Mouse (Mus musculus): ENCODE measurements around the gene Map2k4.
A peak's percentile ranks its signal among the peaks of the same experiment; 100 is the strongest.

The Map2k4 gene

DNA sequence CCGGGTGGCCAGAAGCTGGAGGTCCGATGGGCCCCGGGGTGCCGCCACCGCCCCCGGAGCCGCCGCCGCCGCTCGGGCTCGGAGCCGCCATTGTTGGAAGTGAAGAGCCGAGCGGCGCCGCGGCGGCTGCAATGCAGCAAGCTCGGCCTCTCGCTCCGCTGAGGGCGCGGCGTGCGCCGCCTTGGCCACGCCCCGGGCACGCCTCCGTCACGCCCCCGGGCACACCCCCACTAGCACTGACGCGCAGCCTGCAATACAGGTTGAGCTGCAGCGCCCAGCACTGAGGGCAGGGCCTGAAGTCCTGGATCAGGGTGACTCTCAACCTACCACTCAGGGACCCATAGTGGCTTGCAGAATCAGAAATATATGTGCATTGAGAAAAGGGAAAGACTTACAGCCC, at the start of gene Map2k4:
Gene Map2k4, minus strand, starts transcription at position 144 of the 400 bp plus-strand sequence.
- DNase-seq (ENCODE audit: low spot score in 2 of 2): peak; percentile 91 to 92

DNA sequence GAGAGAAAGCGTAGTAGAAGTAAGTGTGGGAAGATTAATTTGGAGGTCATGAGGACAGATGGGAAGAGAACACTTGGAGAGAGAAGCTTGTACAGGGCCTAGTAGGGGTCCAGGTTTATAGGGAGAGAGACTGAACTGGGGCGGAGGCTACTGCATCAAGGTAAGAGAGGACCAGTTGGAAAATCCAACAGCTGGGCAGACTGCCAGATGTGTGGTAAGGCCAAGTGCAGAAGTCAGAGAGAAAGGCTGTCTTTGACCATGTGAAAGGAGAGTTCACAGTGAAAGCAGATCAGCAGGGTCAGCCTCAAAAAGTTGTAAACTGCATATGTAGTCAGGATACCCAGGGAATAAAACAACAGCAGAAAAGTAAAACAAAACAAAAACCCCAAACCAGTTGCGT, 36.5 kb upstream of the Map2k4 start:
- no peak for DNase-seq (ENCODE audit: low spot score in 2 of 2)

DNA sequence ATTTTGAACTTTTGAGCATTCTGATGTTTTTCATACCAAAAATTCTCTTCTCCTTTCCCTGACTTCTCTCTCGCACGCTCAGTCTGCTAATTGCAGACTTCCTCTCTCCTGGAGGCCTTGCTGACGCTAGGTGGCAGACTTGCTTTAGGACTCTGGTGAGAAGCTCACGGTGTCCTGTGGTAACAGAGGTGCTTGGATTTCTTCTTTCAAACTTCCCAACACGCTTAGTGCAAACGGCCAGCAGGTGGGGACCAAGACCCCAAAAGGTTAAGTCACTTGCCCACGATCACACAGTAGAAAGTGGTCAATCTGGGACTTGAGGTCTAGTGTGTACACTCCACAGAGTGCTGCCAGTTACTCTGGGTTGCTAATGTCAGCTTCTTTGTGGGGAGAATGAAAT, 32.8 kb upstream of the Map2k4 start:
- DNase-seq (ENCODE audit: low spot score in 2 of 2): peak; percentile 79 to 84

DNA sequence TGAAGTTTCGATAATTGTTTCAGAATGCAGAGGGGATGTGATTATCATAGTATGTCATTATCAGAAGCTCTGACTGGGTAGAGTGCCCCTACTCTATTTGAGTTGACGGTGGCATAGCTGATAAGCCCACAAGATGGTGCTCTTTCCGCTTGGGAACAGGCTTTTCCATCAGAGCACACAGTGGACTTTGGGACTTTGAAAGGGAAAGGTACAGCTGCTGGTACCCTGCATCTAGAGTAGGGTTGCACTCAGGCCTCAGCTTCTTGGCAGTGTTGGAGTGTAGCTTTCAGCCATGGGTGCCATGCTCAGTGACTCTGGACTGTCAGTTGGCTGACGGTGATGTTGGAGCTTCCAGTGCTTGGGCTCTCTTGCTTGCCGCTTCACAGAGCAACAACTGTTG, 32.2 kb upstream of the Map2k4 start:
- no peak for DNase-seq (ENCODE audit: low spot score in 2 of 2)

DNA sequence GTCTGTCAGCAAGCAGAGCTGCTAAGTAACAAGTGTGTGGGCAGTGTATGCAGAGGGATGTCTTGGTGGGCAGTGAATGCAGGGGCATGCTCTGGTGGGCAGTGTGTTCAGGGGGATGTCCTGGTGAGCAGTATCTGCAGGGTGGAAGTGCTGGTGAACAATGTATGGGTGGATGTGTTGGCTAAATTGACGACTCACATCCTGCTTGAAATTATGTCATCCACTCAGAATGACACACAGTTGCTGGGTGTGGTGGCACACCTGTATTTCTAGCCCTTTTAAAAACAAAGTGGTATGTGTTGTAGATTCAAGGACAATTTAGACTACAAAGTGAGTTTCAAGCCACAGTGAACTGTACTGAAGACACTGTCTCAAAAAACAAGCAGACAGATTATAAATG, 30.1 kb upstream of the Map2k4 start:
- no peak for DNase-seq (ENCODE audit: low spot score in 2 of 2)

DNA sequence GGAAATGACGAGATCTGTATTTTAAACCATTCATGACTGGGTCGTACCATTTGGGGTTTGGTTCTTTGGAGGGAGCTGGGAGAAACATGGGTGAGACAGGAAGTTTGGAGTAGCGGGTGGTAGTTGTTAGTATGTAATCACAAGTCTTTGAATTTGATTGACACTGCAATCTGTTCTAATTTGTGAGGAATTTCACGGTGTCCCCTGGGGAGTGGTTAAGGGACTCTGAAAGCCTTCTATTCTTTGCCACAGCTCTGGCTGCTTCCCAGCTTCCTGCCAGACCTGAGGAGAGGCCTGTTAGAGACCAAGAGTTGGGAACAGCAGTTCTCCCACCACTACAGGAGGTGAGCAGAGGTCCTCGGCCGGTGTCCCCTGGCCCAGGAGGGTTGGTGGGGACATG, 28.1 kb upstream of the Map2k4 start:
- no peak for DNase-seq (ENCODE audit: low spot score in 2 of 2)

DNA sequence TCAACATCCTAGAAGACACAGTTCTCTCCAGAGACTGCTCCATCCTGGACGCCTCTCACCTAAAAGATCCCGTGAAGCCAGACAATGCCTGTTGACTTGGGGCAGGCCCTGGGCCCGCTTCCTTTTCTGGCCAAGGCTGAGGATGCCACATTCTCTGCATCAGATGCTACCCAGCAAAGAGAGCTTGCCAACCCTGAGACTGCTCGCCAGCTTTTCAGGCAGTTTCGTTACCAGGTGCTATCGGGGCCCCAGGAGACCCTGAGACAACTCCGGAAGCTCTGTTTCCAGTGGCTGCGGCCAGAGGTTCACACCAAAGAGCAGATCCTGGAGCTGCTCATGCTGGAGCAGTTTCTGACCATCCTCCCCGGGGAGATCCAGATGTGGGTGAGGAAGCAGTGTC, 26.3 kb upstream of the Map2k4 start:
- DNase-seq (ENCODE audit: low spot score in 2 of 2): no peak

DNA sequence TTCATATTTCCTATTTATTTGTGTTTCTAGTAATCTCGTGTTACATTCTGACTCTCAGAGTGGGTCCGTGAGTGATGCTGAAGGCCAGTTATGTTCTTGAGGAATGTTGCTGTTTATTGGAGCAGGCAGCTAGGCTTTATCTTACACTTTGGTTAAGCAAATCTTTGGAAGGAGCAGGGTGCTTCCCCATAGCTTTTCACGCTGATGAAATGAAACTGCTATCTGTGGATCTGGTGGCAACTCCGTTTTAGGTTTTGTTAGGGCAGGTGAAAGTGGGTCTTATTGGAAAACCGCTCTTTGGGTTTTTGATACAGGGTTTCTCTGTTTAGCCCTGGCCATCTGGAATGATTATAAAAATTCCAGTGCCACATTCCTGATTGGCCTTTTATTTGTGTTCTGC, 24.0 kb upstream of the Map2k4 start:
- DNase-seq (ENCODE audit: low spot score in 2 of 2): no peak

DNA sequence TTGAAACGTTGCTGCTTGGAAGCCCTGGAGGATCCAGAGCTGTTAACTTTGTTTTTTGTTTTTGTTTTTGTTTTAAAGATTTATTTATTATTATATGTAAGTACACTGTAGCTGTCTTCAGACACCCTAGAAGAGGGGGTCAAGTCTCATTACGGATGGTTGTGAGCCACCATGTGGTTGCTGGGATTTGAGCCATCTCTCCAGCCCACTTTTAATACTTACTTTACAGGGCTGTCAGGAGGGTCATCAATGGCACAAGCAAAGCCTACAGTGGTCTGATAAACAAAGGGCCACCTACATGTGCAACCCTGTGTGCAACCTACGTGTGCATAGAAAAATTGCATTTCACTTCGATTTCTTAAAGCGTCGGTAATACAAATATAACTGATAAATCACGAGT, 19.5 kb upstream of the Map2k4 start:
- DNase-seq (ENCODE audit: low spot score in 2 of 2): no peak

DNA sequence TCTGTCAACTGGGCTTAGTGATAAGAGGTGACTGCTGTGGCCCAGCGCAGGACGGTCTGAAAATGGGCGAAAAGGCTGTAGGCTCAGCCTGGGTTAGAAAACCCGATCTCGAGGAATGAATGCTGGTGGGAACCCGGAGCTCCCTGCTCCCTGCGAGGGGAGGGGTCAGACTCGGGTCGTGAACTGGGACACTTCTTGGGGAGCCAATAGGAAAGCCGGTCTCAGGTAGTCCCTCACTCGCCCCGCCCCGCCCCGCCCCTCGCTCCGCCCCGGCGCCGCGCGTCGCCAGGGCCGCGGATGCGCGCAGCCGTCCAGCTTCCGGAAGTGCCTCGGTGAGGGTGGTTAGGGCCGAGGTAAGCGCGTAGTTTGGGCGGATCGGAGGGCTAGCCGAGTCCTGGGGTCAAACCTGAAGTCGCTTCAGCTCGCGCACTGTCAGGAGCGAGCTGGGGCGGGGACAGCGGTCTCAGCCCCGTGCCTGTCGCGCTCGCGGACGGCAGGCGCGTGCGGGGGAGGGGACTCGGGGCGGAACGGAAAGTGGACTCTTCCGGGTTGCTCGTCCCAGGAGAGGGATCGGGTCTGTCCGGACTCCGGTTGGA, 18.9 kb upstream of the Map2k4 start, which contains the start of gene Zkscan6:
Gene Zkscan6, plus strand, starts transcription at position 267 of the 596 bp plus-strand sequence.
- peak; percentile 85 to 88 for DNase-seq (ENCODE audit: low spot score in 2 of 2)

DNA sequence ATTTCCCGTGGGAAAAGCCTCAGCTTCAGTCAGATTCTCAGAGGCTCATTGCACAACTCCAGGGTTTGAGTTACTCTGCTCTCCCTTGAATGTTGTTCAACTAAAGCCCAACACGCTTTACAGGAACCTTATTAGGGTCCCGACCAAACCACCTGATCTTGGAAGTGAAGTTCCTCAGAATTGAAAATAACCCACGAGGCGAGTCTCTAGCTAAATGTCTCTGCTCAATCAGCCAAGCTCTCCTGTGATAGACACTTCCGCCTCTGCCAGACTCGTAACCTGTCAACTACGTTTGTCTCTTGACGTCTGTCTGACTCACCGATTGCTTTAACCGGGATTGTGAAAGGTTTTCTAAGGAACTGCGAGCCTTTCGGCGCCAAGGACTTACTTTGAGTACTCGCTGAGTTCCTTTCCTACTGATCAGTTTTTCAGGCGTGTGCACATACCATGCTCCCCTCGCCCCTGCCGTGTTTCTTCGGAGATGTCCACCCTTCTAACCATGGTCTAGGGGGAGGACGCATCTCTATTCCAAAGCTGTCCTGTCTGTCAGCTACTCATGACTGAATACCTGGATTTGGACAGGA, 18.3 kb upstream of the Map2k4 start:
- DNase-seq (ENCODE audit: low spot score in 2 of 2): peak in 1 of 2 experiments; percentile 52

DNA sequence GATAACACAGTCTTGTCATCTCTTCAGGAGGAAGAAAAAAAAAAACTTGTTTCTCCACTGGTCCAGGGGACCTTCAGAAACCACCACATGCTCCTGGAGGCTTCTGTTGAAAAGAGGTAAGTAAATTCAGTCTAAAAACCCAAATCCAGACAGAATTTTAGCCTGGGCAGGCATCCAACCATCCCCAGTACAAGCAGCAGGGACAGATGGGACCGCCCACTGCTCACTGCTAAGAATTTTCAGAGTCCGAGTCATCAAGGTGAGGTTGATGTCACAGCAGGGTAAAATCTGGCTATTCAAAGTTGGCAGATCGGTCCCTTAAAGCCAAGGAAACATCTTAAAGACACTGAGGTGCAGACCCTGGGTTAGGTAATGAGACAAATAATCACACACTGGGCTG, 13.8 kb upstream of the Map2k4 start:
- DNase-seq (ENCODE audit: low spot score in 2 of 2): peak; percentile 86 to 91

DNA sequence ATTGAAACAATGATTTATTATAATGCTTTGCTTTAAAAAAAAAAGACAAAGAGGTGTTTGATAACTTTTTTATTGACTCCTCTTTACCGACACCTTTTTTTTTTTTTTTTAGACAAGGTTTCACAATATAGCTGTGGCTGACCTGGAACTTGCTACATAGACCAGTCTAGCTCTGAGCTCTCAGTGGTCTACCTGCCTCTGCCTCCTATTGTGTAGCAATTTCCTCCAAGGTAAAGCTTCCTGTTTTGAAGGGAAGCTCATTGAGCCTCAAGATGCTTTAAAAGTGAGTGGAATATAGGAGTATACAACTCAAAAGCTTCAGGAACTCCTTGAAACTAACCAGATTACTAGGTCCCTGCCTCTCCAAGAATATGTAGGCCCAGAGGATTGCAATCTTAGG, 7.8 kb upstream of the Map2k4 start:
- DNase-seq (ENCODE audit: low spot score in 2 of 2): no peak

DNA sequence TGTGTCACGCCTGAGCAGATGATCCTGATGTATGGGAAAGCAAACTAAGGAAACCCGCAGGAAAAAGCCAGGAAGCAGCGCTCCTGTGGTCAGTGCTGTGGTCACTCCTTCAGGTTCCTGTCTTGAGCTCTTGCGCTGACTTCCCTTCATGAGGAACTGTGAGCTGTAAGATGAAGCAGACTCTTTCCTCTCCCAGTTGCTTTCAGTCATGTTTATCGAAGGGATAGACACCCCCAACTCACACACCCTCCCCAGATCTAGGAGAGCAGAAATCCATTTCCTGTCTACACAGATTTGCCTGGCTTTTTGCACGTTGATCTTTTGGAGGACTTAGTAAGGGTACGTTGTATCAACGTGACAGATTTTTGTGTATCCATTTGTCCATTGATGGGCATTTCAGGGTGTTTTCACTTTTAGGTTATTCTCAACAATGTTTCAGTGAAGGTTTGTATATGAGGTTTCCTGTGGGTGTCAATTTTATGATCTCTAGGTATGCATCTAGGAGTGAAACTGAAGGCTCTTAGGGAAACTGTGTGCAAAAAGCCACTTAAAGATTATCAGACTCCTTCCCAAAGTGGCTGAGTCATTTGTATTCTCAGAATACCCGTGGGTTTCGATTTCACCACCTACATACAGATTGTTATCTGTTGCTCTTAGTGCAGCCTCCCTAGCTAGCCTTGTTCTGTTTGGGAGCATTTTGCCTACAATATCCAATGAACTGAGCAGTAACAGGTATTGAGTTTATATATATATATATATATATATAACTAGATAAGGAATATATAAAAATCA, 6.5 kb upstream of the Map2k4 start:
- no peak for DNase-seq (ENCODE audit: low spot score in 2 of 2)

DNA sequence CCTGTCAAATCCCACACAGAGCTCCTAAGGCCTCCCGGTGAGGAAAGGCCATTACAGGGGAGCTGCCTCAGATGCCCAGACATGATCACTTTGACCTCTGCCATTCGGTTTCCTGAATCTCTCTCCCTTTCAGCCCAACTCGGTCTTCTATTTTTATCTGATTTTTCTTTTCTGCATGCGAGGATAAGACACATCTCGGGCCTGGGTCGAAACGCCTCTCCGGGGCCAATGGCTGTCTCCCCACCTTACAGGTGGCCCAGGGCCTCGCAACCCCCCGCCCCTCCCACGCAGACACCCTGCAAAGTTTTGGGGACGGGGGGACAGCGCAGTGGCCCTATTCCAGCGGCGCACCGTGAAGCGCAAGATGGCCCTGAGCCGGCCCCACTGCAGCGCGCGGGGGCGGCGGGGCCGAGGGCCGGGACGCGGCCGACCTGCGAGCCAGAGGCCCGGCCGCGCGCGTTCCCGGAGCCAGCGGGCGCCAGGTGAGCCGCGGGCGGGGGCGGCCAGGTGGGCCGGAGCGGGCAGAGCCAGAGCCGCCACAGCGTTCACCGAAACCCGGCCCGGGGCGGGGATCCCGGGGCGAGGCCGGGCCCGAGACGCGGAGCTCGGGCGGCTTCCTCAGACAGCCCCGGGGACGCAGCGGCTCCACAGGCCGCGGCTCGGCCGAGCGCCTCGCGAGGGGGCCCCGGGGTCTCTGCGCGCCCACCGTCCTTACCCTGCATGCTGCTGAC, 511 bp downstream of the Map2k4 start:
- no peak for DNase-seq (ENCODE audit: low spot score in 2 of 2)

DNA sequence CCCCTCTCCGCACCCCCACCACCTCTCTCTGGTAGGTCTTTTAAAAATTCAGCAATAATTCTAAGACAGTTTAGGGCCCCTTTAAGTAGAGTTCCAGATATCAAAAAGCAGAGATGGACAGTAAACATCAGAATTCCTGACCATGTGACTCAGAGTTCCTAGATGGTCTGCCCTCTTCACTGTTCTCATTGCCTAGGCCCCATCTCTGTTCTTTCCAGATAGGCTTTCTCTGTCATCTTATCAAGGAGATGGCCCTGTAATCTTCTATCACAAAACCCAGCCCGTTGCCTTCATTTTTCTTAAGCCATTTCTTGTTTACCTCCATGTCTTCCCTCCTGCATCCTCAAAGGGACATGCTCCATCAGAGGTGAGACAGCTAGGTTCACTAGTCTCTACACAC, 1.9 kb downstream of the Map2k4 start:
- no peak for DNase-seq (ENCODE audit: low spot score in 2 of 2)

DNA sequence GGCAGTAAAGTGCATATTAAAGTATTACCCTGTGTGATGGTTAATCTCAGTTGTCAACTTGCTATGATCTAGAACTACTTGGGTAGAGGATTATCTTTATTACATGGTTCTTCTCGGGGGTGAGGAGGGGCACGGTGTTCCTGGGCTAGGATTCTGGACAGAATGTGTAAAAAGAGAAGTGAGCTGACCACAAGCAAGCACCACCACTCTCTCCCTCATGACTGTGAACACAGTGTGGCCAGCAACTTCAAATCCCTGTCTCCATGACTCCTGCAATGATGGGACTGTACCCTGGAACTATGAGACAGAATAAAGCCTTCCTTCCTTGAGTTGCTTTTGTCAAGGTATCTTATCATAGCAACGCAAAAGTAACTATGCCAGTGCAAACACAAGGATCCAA, 6.5 kb downstream of the Map2k4 start:
- DNase-seq (ENCODE audit: low spot score in 2 of 2): no peak

DNA sequence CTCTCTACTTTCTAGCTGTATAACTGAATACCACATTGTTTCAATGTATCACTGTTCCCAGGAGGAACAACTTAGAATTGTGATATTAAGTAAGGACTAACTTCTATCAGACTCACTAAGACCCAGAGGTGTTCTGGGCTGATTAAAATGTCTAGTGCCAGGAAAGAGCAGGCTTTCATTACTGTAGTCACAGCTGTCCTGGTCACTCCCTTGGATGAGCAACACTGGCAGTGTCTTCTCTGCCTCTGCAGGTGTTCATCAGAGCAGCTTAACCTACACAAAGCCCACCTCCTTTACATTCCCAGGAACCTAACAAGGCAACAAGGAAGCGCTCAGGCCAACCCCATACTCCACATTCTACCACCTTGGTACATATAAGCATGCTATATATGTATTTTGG, 8.5 kb downstream of the Map2k4 start:
- no peak for DNase-seq (ENCODE audit: low spot score in 2 of 2)

DNA sequence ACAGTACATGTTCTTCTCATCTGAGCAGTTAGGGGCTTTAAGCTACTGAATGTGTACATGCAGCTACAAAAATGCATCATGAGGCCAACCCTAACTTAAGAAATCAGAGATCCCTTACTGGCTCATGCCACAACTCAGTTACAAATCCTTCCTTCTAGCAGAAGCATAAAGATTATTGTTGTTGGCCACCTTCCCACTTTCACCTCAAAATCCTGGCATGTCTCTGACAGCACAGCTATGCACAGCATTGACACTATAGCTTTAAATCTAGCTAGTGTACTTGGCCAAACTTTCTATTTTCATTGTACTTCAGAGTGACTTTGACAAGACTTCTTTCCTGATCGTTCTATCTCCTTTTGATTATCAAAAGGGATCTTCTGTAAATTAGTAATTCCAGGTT, 9.0 kb downstream of the Map2k4 start:
- no peak for DNase-seq (ENCODE audit: low spot score in 2 of 2)

DNA sequence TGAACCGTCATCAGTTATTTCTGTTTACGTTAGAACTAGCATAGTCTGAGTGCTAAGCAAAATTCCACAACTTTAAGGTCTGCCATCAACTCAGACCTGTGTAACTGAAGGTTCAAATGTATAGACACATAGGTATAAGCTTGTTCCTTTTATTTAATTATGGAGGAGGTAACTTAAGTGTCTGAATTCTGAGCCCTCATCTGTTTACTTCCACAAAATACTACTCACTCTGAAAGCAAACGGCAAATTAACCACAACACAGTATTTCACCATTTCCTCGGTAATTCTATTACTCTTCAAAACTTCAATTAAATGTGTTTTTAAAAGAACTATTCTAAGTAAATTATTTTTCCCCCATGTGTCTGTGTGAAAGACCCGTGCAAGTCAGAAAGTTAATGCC, 10.3 kb downstream of the Map2k4 start:
- no peak for DNase-seq (ENCODE audit: low spot score in 2 of 2)

DNA sequence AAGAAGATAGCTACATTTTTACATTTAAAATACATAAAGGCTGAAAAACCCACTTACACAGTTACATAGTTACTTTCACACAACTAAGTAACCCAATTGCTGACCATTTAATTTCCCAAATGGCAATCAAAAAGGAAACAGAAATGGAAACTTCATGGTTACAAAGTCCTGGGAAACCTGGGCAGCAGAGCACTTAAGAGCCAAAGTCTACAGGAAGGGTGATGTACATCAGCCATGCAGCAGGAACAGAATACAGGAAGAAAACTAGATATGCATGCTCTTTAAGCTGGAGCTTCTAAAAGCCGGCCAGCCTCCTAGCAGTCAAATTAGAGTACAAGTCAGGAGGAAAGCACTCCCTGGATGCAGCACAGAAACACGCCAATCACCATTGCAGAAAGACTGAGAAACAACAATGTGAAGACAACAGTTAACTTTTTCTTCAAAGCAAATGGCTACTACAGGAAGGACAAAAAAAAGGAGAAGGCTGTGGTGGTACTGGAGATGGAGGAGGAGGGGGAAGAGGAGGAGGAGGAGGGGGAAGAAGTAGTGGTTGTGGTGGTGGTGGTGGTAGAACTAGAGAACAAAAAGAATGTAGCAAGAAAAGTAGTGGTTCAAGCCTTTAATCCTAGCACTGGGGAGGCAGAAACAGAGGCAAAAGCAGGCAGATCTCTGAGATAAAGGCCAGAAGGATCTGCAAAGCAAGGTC, 11.0 kb downstream of the Map2k4 start:
- DNase-seq (ENCODE audit: low spot score in 2 of 2): no peak
